Mouse (Mus musculus): ENCODE results near the gene Meis1.

Gene Meis1

DNA sequence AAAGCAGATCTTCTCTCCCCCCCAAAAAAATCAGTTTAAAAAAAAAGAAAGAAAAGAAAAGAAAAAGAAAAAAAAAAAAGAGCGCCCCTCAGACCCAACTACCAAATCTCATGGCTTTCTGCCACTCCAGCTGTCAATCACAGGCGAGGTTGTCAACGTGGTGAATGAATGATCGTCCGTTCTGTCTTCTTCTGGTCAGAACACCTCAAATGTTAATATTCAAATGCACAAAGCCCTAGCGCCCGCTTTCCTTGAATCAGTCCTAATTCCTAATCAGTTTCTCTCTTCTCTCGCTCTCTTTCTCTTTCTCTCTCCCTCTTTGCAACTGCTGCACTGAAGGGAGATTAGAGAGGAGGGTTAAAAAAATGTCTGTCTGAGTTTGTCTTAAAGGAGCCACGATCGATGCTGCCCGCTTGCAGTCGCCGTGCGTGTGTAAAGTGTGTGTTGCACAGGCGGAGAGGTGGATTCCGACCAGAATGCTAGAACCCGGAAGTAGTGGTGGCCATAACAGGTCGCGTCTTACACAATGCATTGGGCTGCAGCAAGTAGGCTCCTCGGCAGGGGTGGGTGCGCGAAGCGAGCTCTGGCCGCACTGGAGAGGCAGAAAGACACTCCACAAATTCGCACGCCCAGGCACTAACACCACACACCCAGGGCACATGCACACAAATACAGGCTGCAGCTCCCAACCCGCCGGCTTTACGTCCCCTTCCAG lies at the start of gene Meis1:
Gene Meis1, minus strand, starts transcription at position 497 of the 715 bp plus-strand sequence.
- DNase-seq (ENCODE audit: low spot score), result no peak

DNA sequence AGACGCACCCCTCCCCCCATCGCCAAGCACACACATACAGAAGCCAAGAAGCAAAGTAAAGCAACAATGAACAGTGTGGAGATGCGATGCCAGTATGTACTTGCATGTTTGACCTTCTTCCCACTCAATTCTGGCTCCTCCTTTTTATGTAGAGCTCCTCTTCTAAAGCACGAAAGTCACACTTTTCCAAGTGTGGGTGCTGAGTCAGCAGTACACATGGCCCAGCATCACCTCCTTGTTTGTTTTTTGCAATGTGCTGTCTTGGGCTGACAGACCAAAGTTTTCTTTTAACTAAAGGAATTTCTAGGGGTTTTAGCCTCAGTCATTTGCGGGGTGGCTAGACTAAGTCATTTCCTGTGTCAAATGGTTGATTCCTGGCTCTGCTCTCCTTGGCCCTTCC lies 48.5 kb upstream of the Meis1 start:
- DNase-seq (ENCODE audit: low spot score), result no peak

DNA sequence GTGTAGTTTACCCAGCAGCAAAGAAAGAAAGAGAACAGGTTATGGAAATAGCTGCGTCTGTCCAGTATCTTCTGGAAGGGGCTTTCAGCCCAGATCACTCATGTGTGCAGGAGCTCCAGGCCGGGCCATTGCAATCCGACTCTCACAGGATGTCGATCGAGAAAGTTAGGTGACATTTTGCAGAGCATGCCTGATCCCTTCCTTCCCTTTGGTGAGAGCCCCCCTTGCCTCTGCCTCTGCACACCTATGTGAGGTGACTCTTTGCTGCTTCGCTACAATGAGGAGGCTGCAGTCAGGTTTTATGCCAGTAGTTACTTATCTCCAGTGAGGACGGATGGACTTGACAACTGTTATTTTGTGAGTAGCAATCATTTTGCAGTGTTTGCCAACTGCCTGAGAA lies 30.5 kb upstream of the Meis1 start:
- no peak for DNase-seq (ENCODE audit: low spot score)

DNA sequence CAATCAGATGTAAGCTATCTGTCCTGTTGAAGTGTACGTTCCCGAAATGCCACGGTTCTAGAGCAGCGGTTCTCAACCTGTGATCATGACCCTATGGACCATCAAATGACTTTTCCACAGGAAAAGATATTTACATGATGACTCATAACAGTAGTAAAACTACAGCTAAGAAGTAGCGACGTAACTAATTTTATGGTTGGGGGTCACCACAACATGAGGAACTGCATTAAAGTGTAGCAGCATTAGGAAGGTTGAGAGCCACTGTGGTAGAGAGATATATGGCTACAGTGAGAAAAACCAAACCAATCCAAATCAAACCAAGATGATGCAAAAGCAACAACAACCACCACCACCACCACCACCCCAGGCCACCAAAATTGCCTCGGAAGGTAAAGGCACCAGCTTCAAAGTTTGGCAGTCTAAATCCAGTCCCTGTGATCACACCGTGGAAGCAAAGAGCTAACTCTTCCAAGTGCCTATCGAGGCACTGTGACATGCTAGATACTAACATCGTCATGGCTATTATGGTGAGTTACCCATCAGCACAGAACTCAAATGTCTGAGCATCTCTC lies 17.9 kb upstream of the Meis1 start:
- DNase-seq (ENCODE audit: low spot score), result no peak

DNA sequence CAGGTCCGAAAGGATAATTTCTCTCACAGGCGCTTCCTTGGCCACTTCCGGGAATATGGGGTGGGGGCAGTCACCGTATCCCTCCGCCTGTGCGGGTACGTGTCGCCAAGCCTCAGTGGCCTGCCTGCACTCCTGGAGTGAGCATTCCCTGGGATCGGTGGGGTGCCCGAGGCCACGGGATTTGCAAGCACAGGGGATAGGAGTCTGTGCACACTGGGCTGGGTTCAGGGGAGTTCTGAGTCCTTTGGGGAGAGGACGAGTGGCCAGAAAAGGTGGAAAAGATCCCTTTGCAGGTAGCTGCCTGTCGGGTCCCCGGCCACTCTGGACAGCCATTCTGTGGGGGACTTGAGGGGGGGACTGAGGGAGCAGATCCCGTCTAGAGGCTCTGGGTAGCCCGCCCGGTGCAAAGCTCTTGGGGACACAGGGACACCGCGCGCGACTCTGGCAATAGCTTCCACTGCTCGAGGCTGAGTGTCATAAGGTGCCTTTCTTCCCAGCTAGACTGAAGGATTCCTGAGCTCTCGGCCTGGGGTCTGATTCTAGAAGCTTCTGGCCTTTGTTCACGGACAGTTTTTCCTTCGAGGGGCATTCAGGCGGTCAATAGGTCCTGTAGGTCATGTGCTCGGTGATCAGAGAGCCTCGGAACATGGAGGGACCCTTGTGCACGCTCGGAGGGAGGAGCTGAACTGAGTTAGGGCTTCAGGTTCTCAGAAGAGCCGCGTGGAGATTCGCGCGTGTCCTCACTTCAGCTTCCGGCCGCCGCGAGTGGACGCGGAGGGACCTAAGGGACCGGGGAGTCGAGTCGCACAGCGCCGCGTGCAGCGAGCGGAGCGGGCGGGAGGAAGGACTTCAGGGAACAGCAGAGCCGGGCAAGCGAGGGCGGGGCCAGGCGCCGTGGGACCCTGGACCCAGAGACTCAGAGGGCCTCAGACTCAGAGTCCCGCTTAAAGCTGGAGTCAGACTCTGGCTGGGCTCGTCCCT lies 8.1 kb upstream of the Meis1 start:
- DNase-seq (ENCODE audit: low spot score), result no peak

DNA sequence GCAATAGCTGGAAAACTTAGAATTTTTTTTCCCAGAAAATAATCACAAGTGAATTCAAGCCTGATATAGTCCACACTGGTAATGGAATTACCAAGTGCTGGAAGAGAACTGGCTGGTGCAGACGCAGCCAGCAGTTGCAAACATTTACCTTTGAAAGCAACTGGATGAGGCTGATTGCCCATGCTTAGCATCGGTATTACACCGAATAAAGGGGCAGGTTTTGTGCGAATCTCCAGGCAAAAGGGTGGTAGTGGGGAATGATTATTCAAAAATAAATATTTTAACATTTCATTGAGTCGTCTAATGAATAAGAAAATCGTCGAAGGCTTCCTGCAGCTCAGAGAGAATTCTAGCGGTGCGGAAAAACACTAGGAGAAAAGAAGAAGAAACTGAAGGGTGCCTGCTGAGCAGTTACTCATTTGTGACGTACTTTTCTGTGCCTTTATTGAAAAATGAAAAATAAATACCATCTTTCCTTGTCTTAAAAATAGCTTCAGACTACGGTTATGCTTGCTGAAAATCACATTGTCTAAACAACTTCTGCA lies 7.3 kb upstream of the Meis1 start:
- DNase-seq (ENCODE audit: low spot score), result no peak

DNA sequence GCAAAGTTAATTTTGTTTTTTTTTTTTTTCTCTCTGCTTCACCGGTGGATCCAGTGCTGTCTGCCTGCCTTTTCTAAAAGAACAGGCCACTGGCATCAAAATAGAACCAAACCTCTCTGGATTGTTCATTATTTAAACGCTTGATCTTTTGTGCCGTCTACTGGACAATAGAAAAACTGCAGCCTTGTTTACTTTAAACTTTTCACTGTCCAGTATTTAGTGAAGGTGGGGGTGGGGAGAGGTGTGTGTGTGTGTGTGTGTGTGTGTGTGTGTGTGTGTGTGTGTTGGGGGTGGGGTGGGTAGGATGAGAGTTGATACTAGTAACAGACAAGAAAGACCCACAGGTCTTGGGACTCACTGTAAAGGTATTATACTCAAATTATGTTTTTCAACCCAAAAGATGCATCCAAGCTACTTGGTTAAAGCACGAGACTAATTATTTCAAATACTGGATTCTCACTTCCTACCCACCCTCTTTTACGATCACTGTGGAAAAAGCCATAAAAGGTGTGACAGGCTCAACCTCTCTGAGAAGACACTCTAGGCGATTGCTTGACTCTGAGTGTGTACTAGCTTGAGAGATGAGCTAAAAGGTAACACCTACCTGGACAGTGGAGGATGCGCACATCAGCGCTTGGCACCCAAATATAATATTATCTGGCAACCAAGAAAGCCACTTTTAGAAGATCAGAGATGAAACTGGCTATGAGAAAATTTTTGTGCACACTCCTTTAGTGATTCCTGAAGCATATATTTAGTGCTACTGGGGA lies 5.9 kb upstream of the Meis1 start:
- no peak for DNase-seq (ENCODE audit: low spot score)

DNA sequence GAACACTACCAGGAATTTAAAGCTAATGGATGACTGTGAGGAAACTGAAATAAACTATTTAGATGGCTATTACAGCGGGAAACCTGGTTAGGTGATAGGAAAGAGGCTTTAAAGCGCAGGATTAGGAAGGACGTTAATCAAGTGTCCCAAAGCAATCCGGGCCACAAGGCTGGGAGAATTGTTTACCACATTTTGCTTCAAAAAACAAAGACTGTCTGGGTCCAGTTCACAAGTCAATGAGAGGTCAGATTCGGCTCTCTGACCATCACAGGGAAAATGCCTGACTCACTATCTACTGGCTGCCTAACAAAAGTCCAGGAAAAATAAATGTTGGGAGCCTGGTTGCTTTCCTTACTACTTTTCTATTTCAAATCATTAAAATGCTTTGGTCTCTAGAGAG lies 4.6 kb upstream of the Meis1 start:
- DNase-seq (ENCODE audit: low spot score), result no peak

DNA sequence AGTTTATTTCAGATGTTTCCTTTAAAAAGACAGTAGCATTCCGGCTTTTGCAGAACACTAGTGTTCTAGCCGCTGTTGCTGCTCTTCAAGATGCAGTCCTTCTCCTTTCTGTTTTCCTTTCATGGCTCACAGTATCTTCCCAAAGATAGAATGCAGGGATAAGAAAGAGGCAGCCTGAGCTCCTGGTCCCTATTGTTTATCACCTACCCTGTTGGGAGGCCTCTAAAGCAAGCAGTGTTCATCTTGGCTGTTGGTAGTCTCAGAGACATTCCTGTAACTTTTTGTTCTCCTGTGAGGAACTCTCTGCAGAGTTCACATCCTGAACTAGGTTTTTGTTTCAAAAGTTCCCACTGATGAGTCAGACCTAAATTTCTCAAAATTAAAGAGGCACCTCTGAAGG lies 3.8 kb upstream of the Meis1 start:
- no peak for DNase-seq (ENCODE audit: low spot score)

DNA sequence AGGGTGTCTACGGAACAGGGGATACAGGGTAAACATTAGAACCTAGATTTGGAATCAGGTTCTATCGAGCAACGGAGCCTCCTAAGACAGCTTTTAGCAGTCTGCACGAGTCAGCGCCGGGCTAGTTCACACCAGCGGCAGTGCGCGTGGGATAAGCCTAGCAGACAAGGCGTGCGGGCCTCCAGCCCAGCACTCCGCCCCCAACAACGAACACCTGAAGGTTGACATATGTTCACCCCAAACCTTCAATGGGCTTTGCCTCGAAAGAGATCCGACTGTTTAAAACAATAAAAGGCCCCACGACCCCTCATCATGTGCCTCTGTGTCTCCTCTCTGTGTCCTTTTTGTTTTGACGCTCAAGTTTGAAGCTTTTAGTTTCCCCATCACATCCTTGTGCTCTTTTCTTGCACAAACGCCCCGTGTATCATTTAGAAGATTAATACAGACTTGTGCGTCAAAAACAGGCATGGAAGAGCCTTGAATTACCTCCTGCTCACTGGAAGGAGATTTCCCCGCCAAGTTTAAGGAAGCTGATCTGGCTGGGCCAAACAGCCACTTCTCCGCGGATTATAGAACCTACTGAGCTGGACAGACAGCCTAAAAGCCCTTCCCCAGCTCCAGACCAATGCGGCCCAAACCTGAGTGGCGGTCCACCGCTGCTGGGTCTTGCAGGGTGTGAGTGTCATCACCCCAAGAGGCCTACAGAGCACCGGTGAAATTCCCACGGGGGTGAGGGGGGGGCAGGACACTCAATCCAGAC lies 2.3 kb upstream of the Meis1 start:
- no peak for DNase-seq (ENCODE audit: low spot score)

DNA sequence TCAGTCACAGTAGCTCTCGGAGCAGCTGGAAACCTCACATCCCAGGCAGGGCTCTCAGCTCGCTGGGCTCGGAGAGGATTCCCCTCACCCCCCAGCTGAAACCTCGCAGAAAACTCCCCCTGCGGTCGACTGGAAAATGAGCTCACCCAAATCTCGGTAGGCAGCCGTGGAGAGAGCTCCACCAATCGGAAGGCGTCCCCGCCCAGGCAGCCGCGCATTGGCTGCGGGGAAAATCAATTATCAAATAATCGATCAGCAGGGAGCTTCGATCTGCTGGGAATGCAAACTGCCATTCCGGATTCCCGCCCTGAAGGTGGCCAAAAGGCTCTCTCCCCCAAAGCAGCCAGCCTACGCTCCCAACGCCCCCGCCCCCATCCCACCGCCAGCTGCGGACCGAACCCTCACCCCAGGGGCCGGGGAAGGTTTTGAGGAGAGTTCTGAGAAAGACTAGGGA lies 1.6 kb upstream of the Meis1 start:
- peak; percentile 84 for DNase-seq (ENCODE audit: low spot score)

DNA sequence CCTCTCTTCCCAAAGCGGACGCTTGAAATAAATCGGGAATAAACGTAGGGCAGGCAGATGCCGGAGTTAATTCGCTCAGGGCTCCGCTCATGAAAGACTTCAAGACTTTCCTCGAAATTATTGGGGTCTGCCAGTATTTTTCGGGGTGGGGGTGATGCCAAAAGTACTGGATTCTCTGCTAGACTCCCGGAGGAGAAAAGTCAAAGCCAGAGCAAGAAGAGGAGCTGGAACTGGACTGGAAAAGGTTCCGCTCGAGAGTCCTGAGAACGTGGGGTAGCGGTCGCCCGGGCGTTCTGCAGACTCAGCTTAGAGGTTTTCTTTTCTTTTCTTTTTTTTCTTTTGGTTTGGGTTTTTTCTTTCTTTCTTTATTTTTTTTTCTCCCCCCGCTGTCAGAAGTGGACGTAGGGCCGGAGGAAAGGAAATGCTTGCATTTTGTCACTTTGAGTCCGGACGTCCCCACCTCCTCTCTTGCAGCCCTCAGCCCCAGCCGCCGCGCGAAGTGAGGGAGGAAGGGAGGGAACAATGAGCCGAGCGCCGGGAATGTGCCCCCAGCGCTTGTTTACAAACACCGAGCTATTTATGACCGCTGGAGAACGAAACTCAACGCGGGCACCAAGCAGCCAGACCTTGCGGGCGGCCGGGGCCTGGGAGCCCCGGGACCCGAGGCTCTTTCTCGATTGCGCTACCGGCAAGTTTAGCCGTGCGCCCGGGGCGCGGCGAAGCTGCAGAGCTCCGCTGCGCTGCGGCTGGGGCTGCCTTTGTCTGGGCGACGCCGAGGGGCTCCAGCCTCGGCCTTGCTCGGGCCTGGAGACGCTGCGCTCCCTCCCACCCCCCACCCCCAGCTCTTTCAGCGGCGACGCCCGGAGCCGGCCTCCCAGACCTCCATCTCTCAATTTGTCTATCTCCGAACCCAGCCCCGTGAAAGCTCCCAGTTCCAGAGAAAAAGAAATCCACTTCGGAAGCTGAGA lies 703 bp upstream of the Meis1 start:
- no peak for DNase-seq (ENCODE audit: low spot score)

DNA sequence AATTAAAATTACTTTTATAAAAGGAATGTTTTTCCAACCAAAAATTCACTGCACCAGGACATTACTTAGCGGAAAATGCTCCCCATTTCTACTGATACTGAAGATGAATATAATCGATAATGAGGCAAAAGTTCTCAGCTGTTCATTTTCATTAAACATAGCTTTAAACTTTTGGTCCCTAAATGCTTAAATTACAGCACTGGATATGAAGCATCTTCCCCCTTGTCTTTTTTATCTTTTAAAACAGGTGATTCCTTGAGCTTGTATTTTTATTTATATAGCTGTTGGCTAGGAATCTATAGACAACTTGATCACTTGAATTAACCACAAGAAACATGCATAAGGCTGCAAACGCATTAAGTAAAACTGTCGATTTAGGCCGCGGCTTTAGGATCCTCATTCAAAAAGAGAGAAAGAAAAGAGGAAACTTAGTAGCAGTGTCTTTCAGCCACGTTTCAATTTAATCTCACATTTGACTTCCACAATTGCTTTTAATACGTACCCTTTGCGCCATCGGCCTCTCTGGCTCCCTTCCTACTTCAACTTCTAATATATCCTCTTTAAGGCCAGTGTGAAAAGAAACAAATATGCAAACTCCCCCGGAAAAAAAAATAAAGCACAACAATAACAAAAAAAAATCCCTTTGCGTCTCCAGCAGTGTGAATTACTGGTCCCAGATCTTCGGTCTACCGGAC lies 919 bp downstream of the Meis1 start:
- DNase-seq (ENCODE audit: low spot score), result no peak

DNA sequence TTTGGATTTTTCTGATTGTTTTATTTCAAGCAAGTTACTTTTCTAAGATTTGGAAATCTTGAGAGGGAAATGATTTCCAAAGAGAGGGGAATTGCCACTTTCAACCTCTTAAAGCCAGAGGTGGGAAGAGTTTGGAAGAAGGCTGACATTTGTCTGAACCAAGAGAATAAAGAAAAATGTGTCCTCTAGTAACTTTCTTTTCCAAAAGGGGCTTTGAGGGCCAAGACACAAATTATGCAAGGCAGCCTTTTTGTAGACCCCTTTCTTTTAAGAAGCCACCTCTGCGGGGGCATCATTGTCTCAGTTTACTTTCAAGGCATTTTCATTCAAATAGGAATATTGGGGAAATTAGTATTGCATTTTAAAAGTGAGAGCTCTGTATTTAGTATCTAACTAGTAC lies 1.5 kb downstream of the Meis1 start:
- DNase-seq (ENCODE audit: low spot score), result no peak

DNA sequence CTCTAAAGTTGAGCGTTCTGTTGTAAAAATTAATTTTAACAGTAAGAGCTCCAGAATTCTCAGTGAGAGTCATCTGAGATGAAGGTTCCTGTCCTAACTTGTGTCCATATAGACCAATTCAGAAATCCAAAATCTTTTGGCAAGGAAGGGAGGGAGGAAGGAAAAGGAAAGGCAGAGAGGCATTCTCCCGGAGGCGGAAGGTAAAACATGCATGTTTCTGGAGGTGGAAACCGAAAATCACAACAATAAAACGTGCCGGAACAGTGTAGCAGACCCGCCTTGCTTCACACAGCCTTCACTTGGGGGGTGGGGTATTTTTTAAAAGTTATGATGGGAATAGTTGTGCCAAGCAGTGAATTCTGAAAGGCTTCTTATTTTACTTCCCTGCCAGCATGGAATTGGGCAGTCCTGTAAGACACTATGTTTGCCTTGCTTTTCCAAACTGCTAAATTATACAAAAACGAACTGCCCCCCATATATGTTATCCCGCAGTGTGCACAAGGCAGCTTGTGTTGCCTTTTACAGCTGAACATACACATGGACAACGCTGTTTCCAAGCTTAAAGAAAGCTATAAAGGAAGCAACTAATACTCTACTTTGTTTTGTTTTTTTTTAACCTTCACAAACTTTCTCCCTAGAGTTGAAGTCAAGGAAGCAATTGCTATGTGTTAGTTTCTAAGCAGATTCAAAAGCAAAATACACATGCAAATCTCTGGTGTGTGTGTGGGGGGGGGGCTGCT lies 2.1 kb downstream of the Meis1 start:
- no peak for DNase-seq (ENCODE audit: low spot score)

DNA sequence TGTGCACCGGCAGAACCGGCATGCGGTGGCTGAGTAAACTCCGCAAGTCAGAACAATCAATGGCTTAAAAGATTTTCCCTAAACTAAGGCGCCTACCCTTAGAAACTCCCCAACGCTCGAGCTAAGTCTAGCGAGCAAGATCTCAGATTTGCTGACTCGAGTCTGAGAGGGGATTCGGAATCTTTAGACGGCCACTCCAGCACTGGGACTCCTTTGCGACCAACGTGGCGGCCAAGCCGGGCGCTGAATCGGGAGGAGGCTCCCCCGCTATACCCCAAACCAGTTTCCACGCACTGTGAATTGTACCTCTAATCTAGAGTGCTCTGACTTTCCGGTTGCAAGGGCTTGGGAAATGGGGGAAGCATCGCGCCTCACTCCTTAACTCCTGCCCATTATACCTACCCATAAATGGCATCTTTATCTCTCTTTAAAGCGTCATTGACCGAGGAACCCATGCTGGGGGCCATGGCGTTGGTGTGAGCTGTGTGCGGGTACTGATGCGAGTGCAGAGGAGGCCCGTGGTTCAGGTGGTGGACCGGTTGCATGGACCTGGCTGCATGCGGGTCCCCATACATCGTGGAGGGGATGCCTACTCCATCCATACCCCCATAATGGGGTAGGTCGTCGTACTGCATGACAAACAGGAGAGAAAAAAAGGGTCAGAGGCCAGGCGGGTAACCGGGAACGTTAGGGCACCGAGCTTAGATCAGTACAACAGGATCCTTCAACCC lies 2.9 kb downstream of the Meis1 start:
- DNase-seq (ENCODE audit: low spot score), result no peak

DNA sequence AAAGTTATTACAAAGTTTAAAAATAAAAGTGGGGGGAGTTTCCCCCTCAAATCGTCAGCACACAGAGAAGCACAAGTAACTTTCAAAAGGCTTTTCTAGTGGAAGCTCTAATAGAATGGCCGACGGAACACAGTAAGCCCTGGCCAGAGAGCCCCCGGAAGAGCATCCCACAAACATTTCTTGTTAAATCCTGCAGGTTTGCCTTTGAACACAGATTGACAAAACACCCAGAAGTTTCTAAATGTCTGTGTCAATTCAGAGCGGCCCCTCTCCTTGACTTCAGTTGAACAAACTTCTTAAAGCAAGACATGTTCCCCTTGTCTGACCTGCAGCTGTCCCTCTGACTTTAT lies 3.4 kb downstream of the Meis1 start:
- DNase-seq (ENCODE audit: low spot score), result no peak
